Mouse (Mus musculus): ENCODE data around the gene Padi1.

GRCm38 (mm10) chr4:140792584-140792983 lies 53.0 kb downstream of the Padi1 start:
- TF ChIP-seq GATA1 (IDR thresholded peaks at IDR 0.05; ENCODE audit: low read length) (no peak), TAL1 (IDR thresholded peaks at IDR 0.05; ENCODE audit: low read length) (no peak)

Data from erythroblast, embryonic 14.5 days (primary cell).